In the genomic region with DNA sequence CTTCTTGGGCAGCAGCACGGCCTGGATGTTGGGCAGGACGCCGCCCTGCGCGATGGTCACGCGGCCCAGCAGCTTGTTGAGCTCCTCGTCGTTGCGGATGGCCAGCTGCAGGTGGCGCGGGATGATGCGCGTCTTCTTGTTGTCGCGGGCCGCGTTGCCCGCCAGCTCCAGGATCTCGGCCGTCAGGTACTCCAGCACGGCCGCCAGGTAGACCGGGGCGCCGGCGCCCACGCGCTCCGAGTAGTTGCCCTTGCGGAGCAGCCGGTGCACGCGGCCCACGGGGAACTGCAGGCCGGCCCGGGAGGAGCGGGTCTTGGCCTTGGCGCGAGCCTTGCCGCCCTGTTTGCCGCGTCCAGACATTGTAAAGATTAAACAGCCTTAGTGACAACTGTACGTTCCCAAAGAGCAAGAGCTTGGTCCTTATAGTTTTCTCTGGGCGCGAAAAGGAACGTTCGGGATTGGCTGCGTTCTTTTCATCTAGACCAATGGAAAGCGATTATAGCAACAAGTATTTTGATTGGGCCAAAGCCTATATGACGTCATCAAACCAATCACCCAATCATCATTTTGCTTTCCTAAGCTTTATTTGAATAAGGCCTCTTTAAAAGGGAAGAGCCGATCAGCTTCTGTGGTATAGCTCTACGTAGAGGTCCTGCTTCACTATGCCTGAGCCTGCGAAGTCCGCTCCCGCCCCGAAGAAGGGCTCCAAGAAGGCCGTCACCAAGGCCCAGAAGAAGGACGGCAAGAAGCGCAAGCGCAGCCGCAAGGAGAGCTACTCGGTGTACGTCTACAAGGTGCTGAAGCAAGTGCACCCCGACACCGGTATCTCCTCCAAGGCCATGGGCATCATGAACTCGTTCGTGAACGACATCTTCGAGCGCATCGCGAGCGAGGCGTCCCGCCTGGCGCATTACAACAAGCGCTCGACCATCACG, we compare ENCODE assay signal across 8 mouse cellular contexts. TPM values are rescaled to one million over a fixed set of nuclear protein-coding genes. Genes with fewer than 3 reads are reported as not detected.
DNase-seq lines count a peak whose midpoint lies in the region; ATAC-seq lines count a peak whose summit lies in the region.
"Not testable (repeated sequence)": the region's sequence is repeated elsewhere in the genome, so short reads cannot be mapped to it uniquely, and the experiment has no call there.

A gene (minus strand): TSS at position 377 of the 935 bp plus-strand sequence.
A gene (plus strand): TSS at position 647 of the 935 bp plus-strand sequence.

- H3K4me1 ChIP-seq in intestine, embryonic 14.5 days (replicated peaks; ENCODE audit: control insufficient read depth, insufficient read depth, low read length), result not testable (repeated sequence)

- peak; percentile 90 for ATAC-seq in intestine, embryonic 14.5 days (replicated peaks; ENCODE audit: low FRiP score, low TSS enrichment, low read depth)
- ATAC-seq in megakaryocyte-erythroid progenitor cell, adult 5-6 weeks (replicated peaks; ENCODE audit: low FRiP score, low TSS enrichment, poor library complexity, severe bottlenecking), result peak; percentile 70

- intact Hi-C loops in gastrocnemius, postnatal 36 days (cut with DNase I), result loop anchor here (10.0 kb wide), 1 partner anchor 1712 kb away; a partner anchor contains a TSS
- intact Hi-C loops in left cerebral cortex, postnatal 14 days (cut with DNase I), result loop anchor here (5.0 to 10.0 kb wide), 4 partner anchors 1362 to 1702 kb away; a partner anchor contains a TSS

- peak within 1 kb of the TSS; percentile 45 for H3K4me3 ChIP-seq in intestine, embryonic 14.5 days (ENCODE audit: low read depth, low read length)

- H3K36me3 ChIP-seq in intestine, embryonic 14.5 days (ENCODE audit: control insufficient read depth, insufficient read depth, low read length), result not testable (repeated sequence)

- H3K9me3 ChIP-seq in intestine, embryonic 14.5 days (ENCODE audit: control insufficient read depth, low read length), result not testable (repeated sequence)

- DNase-seq in adrenal gland, postnatal 10 days, result peak; percentile 84
- DNase-seq in embryo, embryonic 9.5 days (ENCODE audit: extremely low spot score), result peak; percentile 95
- peak; percentile 75 to 78 for DNase-seq in gastrocnemius, postnatal 36 days
- peak; percentile 87 for DNase-seq in intestine, embryonic 14.5 days (ENCODE audit: low spot score)
- peak; percentile 93 to 98 for DNase-seq in left cerebral cortex, postnatal 14 days (ENCODE audit: low spot score in 2 of 2)
- DNase-seq in right cerebral cortex, postnatal 14 days, result peak; percentile 58
- DNase-seq in urinary bladder, postnatal 36 days (ENCODE audit: low spot score in 2 of 2), result peak; percentile 82 to 84

- peak within 1 kb of the TSS; percentile 96 for H3K27ac ChIP-seq in intestine, embryonic 14.5 days (ENCODE audit: low read depth)

- under 1% methylated on average over 39 of the region's 80 CpGs for WGBS in intestine, embryonic 14.5 days

- H3K4me2 ChIP-seq in intestine, embryonic 14.5 days (ENCODE audit: low read length), result peak within 1 kb of the TSS; percentile 60

- peak within 1 kb of the TSS; percentile 70 for H3K9ac ChIP-seq in intestine, embryonic 14.5 days (ENCODE audit: low read length)

- H3K27me3 ChIP-seq in intestine, embryonic 14.5 days (replicated peaks; ENCODE audit: control insufficient read depth, insufficient read depth, low read length), result not testable (repeated sequence)

RNA-seq across cellular contexts. Expression of the first gene that starts in this region (rescaled TPM):
- total RNA-seq in adrenal gland, postnatal 10 days (2021), result 100 to 1,000 TPM; 237 to 260 TPM
- 10 to 100 TPM in 1 of 2 experiments, 1 to 10 TPM in 1; 8.7 to 11.6 TPM for total RNA-seq in gastrocnemius, postnatal 36 days (2021)
- polyA plus RNA-seq in intestine, embryonic 14.5 days (2014; fragmentation: Nextera tagmentation; extraction: Ambion mirVana), result 47.9 and 67.6 TPM in 2 replicates
- 10 to 100 TPM; 17.8 to 20.2 TPM for total RNA-seq in left cerebral cortex, postnatal 14 days (2021)
- 19.5 and 69.6 TPM in 2 replicates for total RNA-seq in megakaryocyte-erythroid progenitor cell, adult 5-6 weeks (2014; fragmentation: Nextera tagmentation)
- total RNA-seq in megakaryocyte-erythroid progenitor cell, adult 5-6 weeks (2017), result 882 and 1,306 TPM in 2 replicates

RNA-seq across cellular contexts. Expression of the second gene that starts in this region (rescaled TPM):
- 100 to 1,000 TPM; 170 to 209 TPM for total RNA-seq in adrenal gland, postnatal 10 days (2021)
- 1 to 10 TPM; 7.6 to 8.9 TPM for total RNA-seq in gastrocnemius, postnatal 36 days (2021)
- 10.2 and 14.0 TPM in 2 replicates for polyA plus RNA-seq in intestine, embryonic 14.5 days (2014; fragmentation: Nextera tagmentation; extraction: Ambion mirVana)
- 10 to 100 TPM; 15.5 to 16.7 TPM for total RNA-seq in left cerebral cortex, postnatal 14 days (2021)
- 238 and 405 TPM in 2 replicates for total RNA-seq in megakaryocyte-erythroid progenitor cell, adult 5-6 weeks (2014; fragmentation: Nextera tagmentation)
- total RNA-seq in megakaryocyte-erythroid progenitor cell, adult 5-6 weeks (2017), result 313 and 664 TPM in 2 replicates

Comparison
In these comparisons a context has a peak if more than half of its experiments do, and no peak if none do; other contexts are left out.
1. Peak in every context shown above with its lines: DNase-seq, ATAC-seq, H3K4me3 ChIP-seq and H3K27ac ChIP-seq.
2. RNA of the second gene that starts in this region (total RNA-seq): 238 to 664 TPM in megakaryocyte-erythroid progenitor cell, adult 5-6 weeks and 170 to 209 TPM in adrenal gland, postnatal 10 days; 15.5 to 16.7 TPM in left cerebral cortex, postnatal 14 days and 7.6 to 8.9 TPM in gastrocnemius, postnatal 36 days; every median in the first group is over 4 times any median in the second.